Mouse (Mus musculus) gastrocnemius, postnatal 14 days (tissue): ENCODE data around the gene Miox. TPM values are rescaled to one million over a fixed set of nuclear protein-coding genes. Genes with fewer than 3 reads are reported as not detected.

Experiments used
- DNase-seq: peaks from one replicate; pipeline ENCODE4 v3.0.0; 2021; ENCODE audit warnings: mixed read lengths
- intact Hi-C: fragments of 180-260 bp; cut with DNase I; formaldehyde crosslinking; loops from one replicate; pipeline ENCODE4 v1.15.1; 2025; ENCODE audit warnings: low total_unique reads
- long read RNA-seq, 2 experiments: library from polyadenylated mRNA; stranded (forward); transcript quantifications; one replicate each; pipeline ENCODE4 v2.0.0; 2021
- total RNA-seq, 2 experiments: library from RNA; stranded (reverse); gene quantifications; 2 replicates each; pipeline ENCODE4 v1.2.3; 2021

The Miox gene
- not detected for total RNA-seq
- long read RNA-seq, experiment 1, result 0 reads
- long read RNA-seq, experiment 2, result 0 reads

- intact Hi-C loops, result no loop called here
- no peak for DNase-seq
Measured at GRCm38 (mm10) chr15:89334271-89334670, at the start of gene Miox. Gene Miox, plus strand, starts transcription at chr15:89334398.

- DNase-seq, result no peak
- intact Hi-C loops, result no loop called here
Measured at GRCm38 (mm10) chr15:89285004-89285403, 49.2 kb upstream of the Miox start.

GRCm38 (mm10) chr15:89285478-89285877 lies 48.7 kb upstream of the Miox start:
- intact Hi-C loops, result no loop called here
- no peak for DNase-seq

GRCm38 (mm10) chr15:89286114-89286513 lies 48.1 kb upstream of the Miox start:
- intact Hi-C loops, result no loop called here
- no peak for DNase-seq

GRCm38 (mm10) chr15:89286582-89286981 lies 47.6 kb upstream of the Miox start:
- intact Hi-C loops, result no loop called here

GRCm38 (mm10) chr15:89288227-89288767 lies 45.9 kb upstream of the Miox start:
- no peak for DNase-seq
- intact Hi-C loops, result no loop called here

More at GRCm38 (mm10) chr15:89286582-89286981, 47.6 kb upstream of the Miox start:
- DNase-seq, result no peak

- DNase-seq, result no peak
- intact Hi-C loops, result no loop called here
Measured at GRCm38 (mm10) chr15:89289455-89289854, 44.7 kb upstream of the Miox start.

- DNase-seq, result no peak
- intact Hi-C loops, result no loop called here
Measured at GRCm38 (mm10) chr15:89291521-89291920, 42.7 kb upstream of the Miox start.

GRCm38 (mm10) chr15:89292795-89293194 lies 41.4 kb upstream of the Miox start:
- intact Hi-C loops, result no loop called here
- DNase-seq, result no peak

GRCm38 (mm10) chr15:89293778-89294177 lies 40.4 kb upstream of the Miox start:
- intact Hi-C loops, result no loop called here
- DNase-seq, result no peak

GRCm38 (mm10) chr15:89295580-89296165 lies 38.5 kb upstream of the Miox start:
- no peak for DNase-seq
- intact Hi-C loops, result no loop called here

GRCm38 (mm10) chr15:89296465-89296864 lies 37.7 kb upstream of the Miox start:
- peak; percentile 59 for DNase-seq
- intact Hi-C loops, result no loop called here

GRCm38 (mm10) chr15:89297695-89298094 lies 36.5 kb upstream of the Miox start:
- DNase-seq, result no peak
- intact Hi-C loops, result no loop called here

- DNase-seq, result no peak
- intact Hi-C loops, result no loop called here
Measured at GRCm38 (mm10) chr15:89300180-89300579, 34.0 kb upstream of the Miox start.

- DNase-seq, result no peak
- intact Hi-C loops, result no loop called here
Measured at GRCm38 (mm10) chr15:89300600-89300999, 33.6 kb upstream of the Miox start.

- intact Hi-C loops, result no loop called here
- no peak for DNase-seq
Measured at GRCm38 (mm10) chr15:89305966-89306365, 28.2 kb upstream of the Miox start.

- intact Hi-C loops, result no loop called here
- no peak for DNase-seq
Measured at GRCm38 (mm10) chr15:89307461-89307860, 26.7 kb upstream of the Miox start.

- intact Hi-C loops, result no loop called here
- DNase-seq, result no peak
Measured at GRCm38 (mm10) chr15:89308406-89309139, 25.6 kb upstream of the Miox start.

GRCm38 (mm10) chr15:89309962-89310498 lies 24.2 kb upstream of the Miox start:
- intact Hi-C loops, result no loop called here
- DNase-seq, result no peak

- intact Hi-C loops, result no loop called here
- DNase-seq, result no peak
Measured at GRCm38 (mm10) chr15:89313359-89313758, 20.8 kb upstream of the Miox start.

GRCm38 (mm10) chr15:89314107-89314506 lies 20.1 kb upstream of the Miox start:
- intact Hi-C loops, result no loop called here
- DNase-seq, result no peak
